Mouse (Mus musculus): Measurements from ENCODE around the gene Srebf2. TPM values are rescaled to one million over a fixed set of nuclear protein-coding genes. Genes with fewer than 3 reads are reported as not detected.
"Not testable (repeated sequence)": the region's sequence is repeated elsewhere in the genome, so short reads cannot be mapped to it uniquely, and the experiment has no call there.

Srebf2 gene
- total RNA-seq, 2 experiments from 2014 or later, result 9.9 to 12.9 TPM

- no peak for DNase-seq (ENCODE audit: low spot score)
These were observed 76.9 kb downstream of the Srebf2 start, which contains the start of gene Tnfrsf13c for GRCm38 (mm10) chr15:82223657-82224601. TSS of gene Tnfrsf13c (minus strand) at chr15:82224369.

- no peak for DNase-seq (ENCODE audit: low spot score)
These were observed 77.7 kb downstream of the Srebf2 start for GRCm38 (mm10) chr15:82224602-82225215.

GRCm38 (mm10) chr15:82225769-82226168 is 78.8 kb downstream of the Srebf2 start:
- DNase-seq (ENCODE audit: low spot score), result no peak

GRCm38 (mm10) chr15:82229542-82230045 is 82.6 kb downstream of the Srebf2 start:
- no peak for DNase-seq (ENCODE audit: low spot score)

- no peak for DNase-seq (ENCODE audit: low spot score)
These were observed 83.2 kb downstream of the Srebf2 start for GRCm38 (mm10) chr15:82230098-82230611.

GRCm38 (mm10) chr15:82231100-82231499 is 84.1 kb downstream of the Srebf2 start:
- no peak for DNase-seq (ENCODE audit: low spot score)

GRCm38 (mm10) chr15:82231591-82232378 is 84.8 kb downstream of the Srebf2 start:
- peak; percentile 27 for DNase-seq (ENCODE audit: low spot score)

- DNase-seq (ENCODE audit: low spot score), result no peak
These were observed 85.7 kb downstream of the Srebf2 start for GRCm38 (mm10) chr15:82232651-82233050.

GRCm38 (mm10) chr15:82235661-82236060 is 88.7 kb downstream of the Srebf2 start:
- DNase-seq (ENCODE audit: low spot score), result no peak

GRCm38 (mm10) chr15:82236565-82236964 is 89.6 kb downstream of the Srebf2 start:
- peak; percentile 86 for DNase-seq (ENCODE audit: low spot score)

- DNase-seq (ENCODE audit: low spot score), result no peak
These were observed 96.3 kb downstream of the Srebf2 start for GRCm38 (mm10) chr15:82243311-82243710.

GRCm38 (mm10) chr15:82243742-82244114 is 96.7 kb downstream of the Srebf2 start:
- no peak for DNase-seq (ENCODE audit: low spot score)

- DNase-seq (ENCODE audit: low spot score), result peak; percentile 92
These were observed 97.3 kb downstream of the Srebf2 start, which contains the start of gene Cenpm for GRCm38 (mm10) chr15:82244115-82244804. TSS of gene Cenpm (minus strand) at chr15:82244748.

- not testable (repeated sequence) for DNase-seq (ENCODE audit: low spot score)
These were observed 97.8 kb downstream of the Srebf2 start for GRCm38 (mm10) chr15:82244805-82245161.

- DNase-seq (ENCODE audit: low spot score), result no peak
These were observed 100.3 kb downstream of the Srebf2 start for GRCm38 (mm10) chr15:82247131-82247776.

GRCm38 (mm10) chr15:82251579-82251978 is 104.6 kb downstream of the Srebf2 start:
- no peak for DNase-seq (ENCODE audit: low spot score)

GRCm38 (mm10) chr15:82252097-82252496 is 105.1 kb downstream of the Srebf2 start, which contains the start of gene 1500009C09Rik:
TSS of gene 1500009C09Rik (plus strand) at chr15:82252397.
- DNase-seq (ENCODE audit: low spot score), result no peak
